Mouse (Mus musculus) layer of hippocampus, postnatal 14 days (tissue): Measurements from ENCODE around the gene Ppara. TPM values are rescaled to one million over a fixed set of nuclear protein-coding genes. Genes with fewer than 3 reads are reported as not detected.

Source experiments
- DNase-seq, 2 experiments: peaks; one replicate each; pipeline ENCODE4 v3.0.0; 2021 to 2022; ENCODE audit warnings: low spot score in 2 of 2, mixed read lengths in 1 of 2
- total RNA-seq, 2 experiments: library from RNA; stranded (reverse); gene quantifications; 2 replicates each; pipeline ENCODE4 v1.2.3; 2021

Ppara gene
- total RNA-seq, 2 experiments from 2014 or later, result 3.4 to 3.7 TPM

DNA sequence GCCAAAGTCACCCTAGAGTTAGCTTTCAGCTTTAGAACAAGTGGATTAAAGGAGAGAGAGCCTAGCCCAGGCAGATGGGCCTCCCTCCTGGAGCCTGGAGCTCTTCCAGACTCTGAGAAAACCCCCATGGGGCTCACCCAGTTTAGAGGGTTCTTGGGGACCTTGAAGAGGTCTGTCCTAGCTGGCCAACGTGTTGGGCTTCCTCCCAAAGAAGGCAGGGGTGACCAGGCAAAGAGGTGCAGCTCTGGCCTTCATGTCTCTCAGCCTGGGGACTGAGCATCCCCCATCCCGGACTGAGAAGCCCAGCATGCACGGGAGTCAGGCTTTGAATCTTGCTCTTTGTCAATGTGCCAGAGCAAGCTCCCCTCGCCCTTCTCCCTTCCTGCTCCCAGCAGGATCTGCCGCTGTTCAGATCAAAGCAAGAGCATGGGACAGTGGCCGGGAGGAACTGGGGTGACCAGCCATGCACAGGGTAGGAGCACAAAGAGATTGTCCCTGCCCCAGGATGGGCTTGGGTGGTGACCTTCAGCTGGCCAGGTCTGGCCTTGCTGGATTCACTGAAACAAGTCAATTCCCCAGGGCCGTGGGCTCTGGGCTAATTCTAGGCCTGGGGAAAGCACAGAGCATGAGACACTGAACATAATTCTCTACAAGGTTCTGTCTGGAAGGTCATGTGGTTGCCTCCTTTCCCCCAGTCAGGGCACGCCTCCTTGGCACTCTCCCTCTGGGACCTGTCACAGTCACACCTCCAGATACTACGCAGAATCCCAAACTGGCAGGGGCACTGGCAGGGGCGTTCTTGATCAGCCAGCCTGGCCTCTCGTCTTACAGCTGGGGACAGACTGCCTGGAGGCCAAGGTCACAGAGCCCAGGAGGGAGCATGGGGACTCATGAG lies 10.3 kb upstream of the Ppara start:
- no peak for DNase-seq

DNA sequence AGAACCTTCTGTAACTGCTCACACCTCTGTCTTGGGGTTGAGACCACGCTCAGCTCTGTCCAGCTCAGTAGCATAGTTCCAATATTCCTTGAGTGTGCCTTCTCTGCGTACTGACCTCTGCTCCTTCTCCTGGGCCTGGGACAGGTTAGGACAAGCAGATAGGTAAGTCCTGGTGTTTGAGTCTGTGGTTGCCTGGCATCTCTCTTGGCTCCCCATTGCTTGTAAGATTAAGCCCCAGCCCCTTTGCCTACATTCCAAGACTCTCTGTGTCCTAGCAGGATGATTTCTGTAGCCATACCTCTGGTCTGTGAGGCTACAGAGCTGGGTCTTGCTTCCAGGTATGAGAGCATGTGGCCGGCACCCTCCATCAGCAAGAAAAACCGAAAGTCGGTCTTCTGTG lies 6.6 kb upstream of the Ppara start:
- DNase-seq, result no peak

DNA sequence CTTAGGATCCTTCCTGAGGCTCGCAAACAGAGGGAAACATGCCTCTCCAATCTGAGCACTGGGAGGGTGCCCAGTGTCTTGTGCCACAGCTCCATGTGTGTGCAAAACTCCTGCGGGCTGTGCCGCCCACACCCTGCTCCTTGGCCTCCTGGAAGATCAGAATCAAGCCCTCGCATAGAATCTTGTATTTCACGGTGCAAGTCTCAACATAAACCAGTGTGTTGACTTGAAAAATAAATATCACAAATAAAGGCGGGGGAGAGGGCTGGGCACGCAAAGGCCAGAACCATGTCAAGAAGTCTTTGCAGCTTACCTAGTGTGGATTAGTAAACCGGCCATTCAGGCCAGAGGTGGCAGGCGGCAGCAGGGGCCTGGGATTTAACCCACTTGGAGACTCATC lies 5.5 kb upstream of the Ppara start:
- DNase-seq, result no peak

DNA sequence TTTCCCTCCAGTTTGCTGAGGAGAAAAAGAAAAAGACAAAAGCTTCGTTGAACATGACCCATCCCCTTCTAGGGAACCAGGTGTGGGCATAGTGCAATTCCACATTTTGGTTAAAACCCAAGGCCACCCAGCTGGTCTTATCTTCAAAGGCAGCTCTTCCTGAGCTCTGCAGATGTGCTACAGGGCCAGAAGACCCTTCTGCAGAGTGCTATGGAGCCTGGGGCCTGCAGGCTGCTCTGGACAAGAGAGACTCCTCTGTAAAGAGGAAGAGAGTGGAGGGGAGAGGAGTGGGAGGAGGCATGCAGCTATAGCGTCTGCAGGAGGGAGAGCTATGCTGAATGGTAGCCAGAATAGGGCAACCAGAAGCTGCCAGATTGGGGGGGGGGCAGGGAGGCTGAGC lies 4.8 kb upstream of the Ppara start:
- no peak for DNase-seq

DNA sequence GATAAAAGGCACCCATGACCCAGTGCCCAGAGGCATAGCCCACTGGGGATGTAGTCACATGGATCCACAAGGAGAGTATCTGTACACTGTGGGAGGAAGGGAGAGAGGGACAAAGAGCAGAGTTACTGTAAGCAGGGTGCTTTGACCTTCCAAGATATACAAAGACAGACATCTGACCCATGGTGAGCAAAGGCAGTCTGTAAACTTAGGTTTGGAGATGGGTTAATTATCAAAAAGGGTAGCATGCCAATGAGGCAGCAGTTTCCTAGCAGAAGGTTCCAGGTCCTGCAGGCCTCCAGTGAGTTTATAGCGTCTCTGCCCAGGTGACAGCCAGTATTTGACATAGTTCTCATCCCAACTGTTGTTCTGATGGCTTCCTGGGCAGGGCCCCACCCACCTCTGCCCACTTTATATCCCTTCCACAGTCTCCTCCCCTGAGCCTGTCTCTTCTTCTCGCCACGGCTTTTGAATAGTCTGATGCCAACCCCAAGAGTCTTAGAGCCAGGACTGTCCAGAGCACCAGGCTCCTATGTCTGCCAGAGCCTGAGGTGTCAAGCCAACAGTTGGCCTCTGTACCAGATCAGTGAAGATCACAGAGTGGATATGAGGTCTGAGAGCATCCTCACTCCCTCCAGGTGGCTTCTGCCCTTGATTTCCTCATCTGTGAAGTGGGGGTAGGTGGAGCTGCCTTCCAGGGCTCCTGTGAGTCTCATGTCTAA lies 2.7 kb upstream of the Ppara start:
- no peak for DNase-seq

DNA sequence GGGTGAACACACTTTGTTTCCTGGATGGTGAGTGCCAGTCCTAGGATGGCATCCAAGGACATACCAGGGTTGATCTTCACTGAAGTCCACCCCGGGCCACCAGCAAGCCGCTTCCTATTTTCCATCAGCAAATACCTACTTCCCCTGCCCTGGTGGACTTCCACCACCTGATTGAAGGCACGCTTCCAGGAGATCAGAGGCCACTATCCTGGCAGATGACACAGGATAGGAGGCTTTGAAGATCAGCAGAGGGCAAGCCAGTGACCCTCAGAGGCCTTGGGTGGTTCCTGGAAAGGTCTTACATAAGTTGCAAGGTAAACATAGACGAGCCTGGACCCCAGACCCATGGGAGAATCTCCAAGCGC lies 2.2 kb upstream of the Ppara start:
- no peak for DNase-seq

DNA sequence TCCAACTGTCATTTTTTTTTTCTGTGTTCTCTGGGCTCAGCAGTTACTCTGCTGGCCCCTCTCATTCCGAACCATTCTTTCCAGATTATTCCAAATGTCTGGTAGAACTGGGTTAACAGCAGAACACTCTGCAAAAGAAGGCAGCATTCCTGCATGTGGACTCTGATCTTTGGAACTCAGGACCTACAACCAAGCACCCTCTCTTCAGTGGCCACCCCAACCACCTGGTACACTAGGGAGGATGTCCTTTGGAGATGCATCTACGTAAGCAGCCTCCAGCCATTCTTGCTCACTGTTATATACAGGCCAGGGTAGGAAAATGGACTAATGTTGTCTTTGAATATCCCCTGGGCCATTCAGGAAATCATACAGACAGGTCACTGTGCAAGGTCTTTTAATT lies 1.1 kb upstream of the Ppara start:
- DNase-seq, result no peak

DNA sequence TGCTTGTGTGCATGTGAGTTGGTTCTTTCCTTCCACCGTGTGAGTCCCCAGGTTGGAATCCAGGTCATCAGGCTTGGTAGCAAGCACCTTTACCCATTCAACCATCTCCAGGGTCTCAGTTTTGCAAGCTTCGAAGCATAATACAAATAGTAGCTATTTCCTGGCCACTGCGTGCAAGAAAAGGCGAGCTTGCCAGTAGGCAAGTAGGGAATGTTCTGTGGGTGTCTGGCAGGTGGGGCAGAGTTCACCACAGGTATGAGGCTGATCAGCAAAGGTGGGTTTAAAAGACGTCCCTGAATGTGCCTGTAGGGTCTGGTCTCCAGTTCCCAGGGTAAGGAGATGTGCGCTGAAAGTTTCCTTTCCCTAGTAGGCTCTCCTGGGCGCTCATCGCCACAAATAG lies 635 bp upstream of the Ppara start:
- DNase-seq, result no peak

DNA sequence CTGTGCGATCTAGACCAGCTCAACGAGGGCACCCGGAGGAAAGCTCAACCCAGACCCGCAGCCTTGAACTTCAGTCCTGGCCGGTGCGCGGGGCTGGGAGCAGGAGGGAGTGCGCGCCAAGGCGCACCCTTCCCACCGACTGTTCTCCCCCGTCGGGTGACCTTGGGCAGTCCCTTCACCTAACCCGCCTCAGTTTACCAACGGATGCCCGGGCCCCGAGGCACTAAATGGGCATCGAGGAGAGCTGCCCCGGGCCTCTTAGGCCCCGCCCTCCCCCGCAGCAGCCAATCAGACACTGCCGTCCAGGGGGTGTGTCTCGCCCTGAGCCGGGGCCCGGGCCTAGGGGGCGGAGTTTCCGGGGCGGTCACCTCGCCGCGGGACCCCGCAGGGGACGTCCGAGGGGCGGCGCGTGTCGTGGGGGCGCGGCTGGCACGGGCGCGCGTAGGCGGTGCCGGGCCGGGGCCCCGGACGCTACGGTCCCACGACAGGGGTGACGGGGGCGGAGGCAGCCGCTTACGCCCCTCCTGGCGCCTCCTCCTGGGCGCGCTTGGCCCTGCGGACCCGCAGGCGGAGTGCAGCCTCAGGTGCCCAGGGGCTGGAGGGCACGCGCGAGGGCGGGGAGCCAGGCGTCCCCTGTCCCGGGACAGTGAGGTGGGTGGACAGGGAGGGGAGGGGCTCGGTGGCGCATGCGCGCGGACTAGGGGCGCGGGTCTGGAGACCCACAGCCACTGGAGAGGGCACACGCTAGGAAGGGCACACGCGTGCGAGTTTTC lies 466 bp downstream of the Ppara start:
- peak; percentile 68 to 86 for DNase-seq

DNA sequence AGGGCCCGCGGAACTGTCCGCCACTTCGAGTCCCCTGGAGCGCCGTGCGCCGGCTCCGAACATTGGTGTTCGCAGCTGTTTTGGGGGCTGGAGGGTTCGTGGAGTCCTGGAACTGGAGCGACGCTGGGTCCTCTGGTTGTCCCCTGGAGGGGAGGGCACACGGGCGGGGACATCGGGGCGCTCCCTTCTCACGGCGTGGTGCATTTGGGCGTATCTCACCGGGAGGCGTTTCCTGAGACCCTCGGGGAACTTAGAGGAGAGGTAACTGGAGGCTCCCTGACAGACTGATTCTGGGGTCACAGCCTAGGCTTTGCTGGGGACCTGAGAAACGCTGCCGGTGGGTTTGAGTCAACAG lies 1.0 kb downstream of the Ppara start:
- no peak for DNase-seq

DNA sequence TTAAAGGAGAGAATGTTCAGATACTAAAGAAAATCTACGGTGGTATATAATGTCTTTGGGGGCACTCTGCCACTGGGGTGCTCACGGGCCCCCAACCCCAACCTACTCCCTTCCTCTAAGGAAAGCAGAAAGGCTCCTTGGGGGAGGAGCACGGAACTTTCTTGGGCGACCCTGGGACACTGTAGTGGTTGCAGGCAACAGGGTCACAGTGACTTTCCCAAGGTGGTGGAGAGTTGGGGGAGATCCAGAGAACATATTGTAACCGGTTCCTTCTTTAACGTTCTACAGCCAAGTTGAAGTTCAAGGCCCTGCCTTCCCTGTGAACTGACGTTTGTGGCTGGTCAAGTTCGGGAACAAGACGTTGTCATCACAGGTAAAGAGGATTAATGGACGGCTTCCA lies 1.7 kb downstream of the Ppara start:
- no peak for DNase-seq

DNA sequence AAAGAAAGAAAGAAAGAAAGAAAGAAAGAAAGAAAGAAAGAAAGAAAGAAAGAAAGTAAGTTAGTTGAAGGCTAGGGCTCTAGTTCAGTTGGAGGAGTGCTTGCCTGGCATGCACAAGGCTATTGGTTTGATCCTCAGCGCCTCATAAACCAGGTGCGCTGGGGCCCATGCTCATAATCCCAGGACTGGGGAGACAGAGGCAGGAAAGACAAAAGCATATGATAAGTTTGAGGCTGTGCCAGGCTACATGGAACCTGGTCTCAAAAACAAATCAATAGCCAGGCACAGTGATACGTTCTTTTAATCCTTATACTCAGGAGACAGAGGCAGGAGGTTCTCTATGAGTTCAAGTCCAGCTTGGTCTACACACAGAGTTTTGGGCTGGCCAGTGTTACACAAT lies 3.6 kb downstream of the Ppara start:
- DNase-seq, result no peak

DNA sequence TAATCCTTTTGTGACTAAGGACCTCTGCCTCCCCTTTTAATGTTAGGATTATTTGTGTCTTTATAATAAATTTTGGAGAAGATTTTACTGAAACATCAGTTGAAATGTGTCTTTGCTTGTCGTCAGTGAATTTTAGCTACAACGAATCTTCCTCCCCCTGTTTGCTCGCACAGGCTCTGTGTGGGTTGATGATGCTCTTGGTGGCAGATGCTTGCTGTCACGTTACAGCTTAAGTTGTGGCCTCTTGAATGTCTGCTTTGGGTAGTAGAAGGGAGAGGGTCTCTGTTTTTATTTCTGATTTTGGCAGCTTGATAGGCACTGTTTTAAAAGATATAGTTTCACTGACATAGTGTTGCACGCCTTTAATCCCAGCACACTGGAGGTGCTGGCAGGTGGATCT lies 4.2 kb downstream of the Ppara start:
- no peak for DNase-seq

DNA sequence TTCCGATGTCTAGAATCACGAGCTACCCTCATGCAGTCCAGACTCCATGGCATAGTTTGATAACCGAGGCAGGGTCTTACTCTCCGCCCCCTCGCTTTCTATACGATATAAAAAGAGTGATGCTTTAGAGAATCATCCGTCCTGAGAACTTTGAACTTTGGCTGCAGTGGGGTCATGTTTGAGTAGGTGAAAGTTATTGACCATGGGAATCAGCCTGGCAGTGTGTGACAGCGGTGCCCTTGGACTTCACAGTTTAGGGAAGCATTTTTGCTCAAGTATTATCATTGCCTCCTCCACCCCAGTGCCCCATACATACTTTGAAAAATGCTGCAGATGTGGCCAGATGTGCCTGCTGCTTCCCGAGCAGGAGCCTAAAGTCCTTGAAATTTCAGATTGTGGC lies 7.8 kb downstream of the Ppara start:
- DNase-seq, result no peak

DNA sequence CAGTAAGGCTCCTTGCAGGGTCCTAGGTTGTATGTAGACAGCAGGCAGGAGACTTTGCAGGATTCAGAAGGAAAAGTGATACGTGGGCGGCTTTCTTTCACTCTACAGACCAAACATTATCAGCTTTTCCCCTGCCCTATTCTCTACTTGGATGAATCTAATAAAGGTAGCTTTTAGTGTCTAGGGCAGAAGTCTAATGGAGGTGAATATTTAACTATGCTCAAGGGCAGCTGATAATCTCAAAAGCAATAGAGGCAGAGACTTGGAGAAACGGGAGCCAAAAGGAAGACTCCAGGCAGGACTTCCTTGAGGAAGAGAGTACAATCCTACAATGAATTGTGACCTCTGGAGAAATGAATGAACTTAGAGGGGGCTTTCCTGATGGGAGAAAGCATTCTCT lies 9.2 kb downstream of the Ppara start:
- no peak for DNase-seq

DNA sequence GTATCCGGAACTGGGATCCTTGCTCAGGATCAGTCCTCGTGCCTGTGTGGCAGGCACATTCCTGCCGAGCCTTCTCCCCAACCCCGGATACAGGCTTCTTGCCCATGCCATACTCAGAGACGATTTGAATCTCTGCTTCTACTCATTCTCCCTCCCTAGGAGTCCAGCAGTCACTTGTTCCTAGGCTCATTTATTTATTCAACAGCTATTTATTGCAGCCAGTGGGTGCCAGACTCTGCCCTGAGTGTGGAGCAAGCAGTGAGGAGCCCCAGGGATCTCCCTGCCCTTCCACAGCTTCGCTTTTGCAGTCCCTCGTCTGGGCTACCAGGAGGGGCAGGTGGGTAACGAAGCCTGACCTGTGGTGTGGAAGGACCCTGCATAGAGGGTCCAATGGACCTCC lies 11.4 kb downstream of the Ppara start:
- DNase-seq, result no peak

DNA sequence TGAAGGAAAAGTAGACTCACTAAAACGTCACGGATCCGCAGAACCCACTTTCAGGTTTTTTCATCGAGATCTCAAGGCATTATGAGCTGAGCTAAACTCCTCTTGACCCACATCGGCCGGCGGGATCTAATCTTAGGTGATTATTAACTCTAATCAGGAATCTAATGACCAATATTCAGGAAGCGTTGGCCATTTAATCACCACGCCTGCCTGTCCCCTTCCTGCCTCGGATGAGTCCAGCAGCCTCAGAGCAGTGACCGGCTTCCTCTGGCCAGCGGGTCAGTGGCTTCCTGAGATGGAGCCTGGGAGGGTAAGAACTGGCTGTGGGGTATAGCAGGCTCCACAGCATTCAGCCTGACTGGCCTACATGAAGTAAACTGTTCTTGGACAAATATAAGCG lies 11.9 kb downstream of the Ppara start:
- DNase-seq, result no peak

DNA sequence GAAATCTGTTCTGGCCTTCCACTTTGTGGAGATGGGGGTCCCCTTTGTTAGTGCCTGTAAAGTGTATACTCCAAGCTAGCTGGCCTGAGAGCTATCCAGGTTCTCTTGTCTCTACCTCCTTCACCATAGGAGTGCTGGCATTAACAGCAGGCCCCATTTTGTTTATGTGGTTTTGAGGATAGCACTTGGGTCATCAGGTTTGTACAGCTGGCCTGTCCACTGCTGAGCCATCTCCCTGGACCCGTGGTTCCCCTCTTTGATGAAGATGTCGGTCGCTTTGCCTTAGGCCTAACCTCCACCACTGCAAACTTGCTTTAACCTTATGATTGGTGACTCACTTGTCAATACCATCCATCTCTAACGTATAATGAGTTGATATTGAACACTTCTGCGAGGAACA lies 13.2 kb downstream of the Ppara start:
- no peak for DNase-seq

DNA sequence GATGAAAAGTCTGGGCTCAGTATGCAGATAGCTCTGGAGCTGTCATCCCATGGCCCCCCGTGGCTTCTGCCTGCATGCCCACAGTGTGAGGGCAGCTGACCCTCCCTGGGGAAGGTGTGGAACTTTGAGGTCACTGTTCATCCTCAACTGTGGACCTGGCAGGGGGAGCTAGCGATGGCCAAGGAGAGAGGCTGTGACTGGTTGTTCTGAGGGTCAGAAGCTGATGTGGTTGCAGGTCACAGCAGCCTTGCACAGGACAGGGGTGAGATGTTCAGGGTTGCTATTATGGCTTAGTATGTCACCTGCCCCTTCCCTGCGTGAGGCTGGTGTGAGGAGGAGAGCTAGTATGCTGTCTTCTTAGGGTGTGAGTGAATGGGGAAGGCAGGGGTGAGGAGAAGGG lies 13.7 kb downstream of the Ppara start:
- DNase-seq, result no peak

DNA sequence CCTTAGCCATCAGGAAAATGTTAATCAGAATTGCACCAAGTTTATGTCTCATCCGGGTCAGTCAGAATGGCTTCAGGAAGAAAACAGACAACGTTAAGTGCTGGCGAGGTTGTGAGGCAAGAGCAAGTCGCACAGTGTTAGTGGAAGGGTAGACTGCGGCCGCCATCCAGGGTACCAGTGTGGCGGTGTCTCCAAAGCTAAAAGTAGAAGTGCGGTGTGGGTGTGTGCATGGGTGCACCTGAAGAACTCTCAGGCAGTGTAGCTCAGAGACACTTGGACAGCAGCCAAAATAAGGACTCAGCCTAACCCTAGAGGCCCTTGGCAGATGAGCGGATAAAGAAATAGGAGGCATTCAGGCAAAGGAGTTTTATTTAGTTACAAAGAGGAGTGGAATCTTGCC lies 14.4 kb downstream of the Ppara start:
- DNase-seq, result no peak

DNA sequence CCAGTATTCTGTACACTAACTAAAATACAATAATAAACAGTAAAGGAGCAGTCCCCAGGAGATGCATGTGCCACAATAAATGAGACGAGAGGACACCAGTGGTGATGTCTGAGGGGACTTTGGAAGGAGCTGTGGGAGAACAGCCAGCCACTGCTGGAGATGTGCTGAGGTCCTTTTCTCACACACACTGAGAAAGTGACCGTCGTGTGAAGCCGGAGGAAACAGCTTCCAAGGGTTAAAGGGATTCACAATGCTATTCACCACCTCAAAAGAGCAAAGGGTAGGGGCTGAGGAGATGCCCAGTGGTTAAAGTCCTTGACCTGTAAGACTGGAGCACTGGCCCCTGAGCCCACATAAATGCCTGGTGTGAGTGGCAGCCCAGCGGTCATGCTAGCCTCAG lies 15.3 kb downstream of the Ppara start:
- no peak for DNase-seq

DNA sequence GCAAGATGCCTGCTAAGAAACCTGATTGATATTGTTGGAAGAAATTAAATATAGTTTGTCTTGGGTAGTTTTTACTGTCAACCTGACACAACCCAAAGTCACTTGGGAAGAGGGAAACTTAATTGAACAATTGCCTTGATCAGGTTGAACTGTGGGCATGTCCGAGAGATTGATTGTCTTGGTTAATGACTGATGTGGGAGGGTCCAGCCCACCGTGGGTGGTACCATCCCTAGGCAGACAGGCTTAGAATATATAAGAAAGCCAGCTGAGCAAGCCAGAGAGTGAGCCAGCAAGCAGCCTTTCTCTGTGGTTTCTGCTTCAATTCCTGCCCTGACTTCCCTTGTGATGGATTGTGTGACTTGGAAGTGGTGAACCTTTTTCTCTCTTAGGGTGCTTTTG lies 17.9 kb downstream of the Ppara start:
- DNase-seq, result no peak
